ENCODE assay signal across 17 mouse cellular contexts in the genomic region with DNA sequence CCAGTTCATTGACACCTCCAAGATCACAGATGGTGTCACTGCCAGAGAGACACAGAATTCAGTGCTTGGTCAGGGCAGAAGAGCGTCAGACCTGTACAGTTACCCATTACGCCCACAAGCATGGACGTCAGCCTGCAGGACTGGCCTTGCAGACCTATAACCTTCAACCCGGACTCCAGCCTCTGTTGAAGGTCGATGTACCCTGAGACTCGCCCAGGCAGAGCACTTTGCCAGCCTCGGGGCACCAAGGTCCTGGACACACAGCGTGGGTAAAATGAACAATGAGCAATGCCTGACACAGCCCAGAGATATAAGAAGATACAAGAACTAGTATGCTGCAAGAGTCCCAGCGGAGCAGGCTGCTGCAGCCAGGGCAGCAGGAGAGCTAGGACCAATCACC. TPM values are rescaled to one million over a fixed set of nuclear protein-coding genes. Genes with fewer than 3 reads are reported as not detected.
DNase-seq lines count a peak whose midpoint lies in the region.
"Had no signal": no experiment of that assay in that cellular context is flagged by ENCODE, and none has a peak within 500 bp of the region (broad histone marks: within the 10 kb centered on the region; RNA-seq: fewer than 3 reads in every experiment).

No protein-coding gene starts in this region.

- intact Hi-C loops in left cerebral cortex, postnatal 25 days (cut with DNase I) = no loop called here

- peak; percentile 43 for DNase-seq in kidney, adult 18-20 months
- DNase-seq in kidney, postnatal 10 days = no peak
- peak; percentile 66 for DNase-seq in ovary, adult 18-20 months (ENCODE audit: low spot score)
- DNase-seq in ovary, postnatal 10 days (ENCODE audit: low spot score) = no peak
- DNase-seq in adrenal gland, postnatal 14 days = peak; percentile 79
- peak; percentile 66 to 73 for DNase-seq in kidney, postnatal 36 days
- DNase-seq in left cerebral cortex, postnatal 25 days (ENCODE audit: low spot score in 2 of 2) = no peak
- DNase-seq in thymus, postnatal 36 days = no peak
- DNase-seq: cerebellum, adult 8-10 months; cerebellum, postnatal 25 days; gastrocnemius, postnatal 14 days; heart, adult 11 months; heart, postnatal 36 days; layer of hippocampus, adult 9-11 months; liver; lung, postnatal 36 days; thymus, postnatal 14 days had no signal

RNA-seq across cellular contexts. Expression of a gene that starts 12.7 kb away (rescaled TPM):
- 805 and 809 TPM in 2 replicates for total RNA-seq in adrenal gland, postnatal 14 days (2021)
- total RNA-seq in left cerebral cortex, postnatal 25 days (2021) = 100 to 1,000 TPM; 114 to 124 TPM

RNA-seq across cellular contexts. Expression of a gene that starts 30.3 kb away (rescaled TPM):
- total RNA-seq in adrenal gland, postnatal 14 days (2021) = 1.3 TPM in 2 replicates
- 1 to 10 TPM in 1 of 2 experiments, under 1 TPM in 1; 0.55 to 1.3 TPM for total RNA-seq in left cerebral cortex, postnatal 25 days (2021)

RNA-seq across cellular contexts. Expression of a gene that starts 42.5 kb away (rescaled TPM):
- 42.9 and 44.2 TPM in 2 replicates for total RNA-seq in adrenal gland, postnatal 14 days (2021)
- 100 to 1,000 TPM in 1 of 2 experiments, 10 to 100 TPM in 1; 97.7 to 102 TPM for total RNA-seq in left cerebral cortex, postnatal 25 days (2021)

RNA-seq across cellular contexts. Expression of a gene that starts 59.6 kb away (rescaled TPM):
- total RNA-seq in adrenal gland, postnatal 14 days (2021) = 35.5 and 38.4 TPM in 2 replicates
- total RNA-seq in left cerebral cortex, postnatal 25 days (2021) = 100 to 1,000 TPM; 207 to 230 TPM

Comparison
In these comparisons a context has a peak if more than half of its experiments do, and no peak if none do; other contexts are left out.
1. DNase-seq: peak in kidney, adult 18-20 months (single experiment), ovary, adult 18-20 months (single experiment), adrenal gland, postnatal 14 days (single experiment) and kidney, postnatal 36 days (2 of 2); none in kidney, postnatal 10 days (single experiment), ovary, postnatal 10 days (single experiment), left cerebral cortex, postnatal 25 days (0 of 2) and thymus, postnatal 36 days (0 of 2).